Mouse (Mus musculus): ENCODE measurements around the gene Kcnj11.

Kcnj11 gene

GRCm38 (mm10) chr7:46103771-46104170 lies 3.2 kb upstream of the Kcnj11 start:
- DNase-seq, result peak in 1 of 2 experiments; percentile 19

- DNase-seq, result peak; percentile 61 to 64
Observed at GRCm38 (mm10) chr7:46103075-46103591, 2.6 kb upstream of the Kcnj11 start.

- DNase-seq, result peak; percentile 31 to 41
Observed at GRCm38 (mm10) chr7:46099682-46100081, 882 bp downstream of the Kcnj11 start.

GRCm38 (mm10) chr7:46098919-46099286 lies 1.7 kb downstream of the Kcnj11 start:
- DNase-seq, result no peak

- peak; percentile 62 to 70 for DNase-seq
Observed at GRCm38 (mm10) chr7:46098221-46098918, 2.2 kb downstream of the Kcnj11 start.

- DNase-seq, result peak in 1 of 2 experiments; percentile 38
Observed at GRCm38 (mm10) chr7:46097319-46097783, 3.2 kb downstream of the Kcnj11 start.

GRCm38 (mm10) chr7:46096136-46096535 lies 4.4 kb downstream of the Kcnj11 start:
- peak; percentile 75 to 78 for DNase-seq

- no peak for DNase-seq
Observed at GRCm38 (mm10) chr7:46092803-46093202, 7.8 kb downstream of the Kcnj11 start.

GRCm38 (mm10) chr7:46088241-46088640 lies 12.3 kb downstream of the Kcnj11 start:
- DNase-seq, result no peak

GRCm38 (mm10) chr7:46086378-46086777 lies 14.2 kb downstream of the Kcnj11 start:
- DNase-seq, result no peak

GRCm38 (mm10) chr7:46084839-46085513 lies 15.6 kb downstream of the Kcnj11 start:
- no peak for DNase-seq

GRCm38 (mm10) chr7:46084024-46084423 lies 16.5 kb downstream of the Kcnj11 start:
- DNase-seq, result no peak

GRCm38 (mm10) chr7:46077675-46078074 lies 22.9 kb downstream of the Kcnj11 start:
- DNase-seq, result no peak

GRCm38 (mm10) chr7:46076844-46077243 lies 23.7 kb downstream of the Kcnj11 start:
- DNase-seq, result no peak

GRCm38 (mm10) chr7:46068831-46069230 lies 31.7 kb downstream of the Kcnj11 start:
- no peak for DNase-seq

GRCm38 (mm10) chr7:46063296-46063695 lies 37.3 kb downstream of the Kcnj11 start:
- DNase-seq, result no peak

GRCm38 (mm10) chr7:46061614-46062013 lies 39.0 kb downstream of the Kcnj11 start:
- DNase-seq, result no peak

GRCm38 (mm10) chr7:46060688-46061087 lies 39.9 kb downstream of the Kcnj11 start:
- no peak for DNase-seq

GRCm38 (mm10) chr7:46058882-46059281 lies 41.7 kb downstream of the Kcnj11 start:
- no peak for DNase-seq

GRCm38 (mm10) chr7:46053566-46053965 lies 47.0 kb downstream of the Kcnj11 start:
- no peak for DNase-seq

GRCm38 (mm10) chr7:46052161-46052821 lies 48.3 kb downstream of the Kcnj11 start:
- DNase-seq, result peak; percentile 20 to 28

GRCm38 (mm10) chr7:46049981-46050380 lies 50.6 kb downstream of the Kcnj11 start:
- no peak for DNase-seq

GRCm38 (mm10) chr7:46047873-46048562 lies 52.5 kb downstream of the Kcnj11 start:
- DNase-seq, result no peak

Data from cerebellum, postnatal 36 days (tissue).